Mouse (Mus musculus) liver, embryonic 14.5 days (tissue): ENCODE results near the gene Gamt. TPM values are rescaled to one million over a fixed set of nuclear protein-coding genes. Genes with fewer than 3 reads are reported as not detected.

Source experiments
- ATAC-seq: fragments of 200-750 bp; cut with Nextera tagmentation; 2 replicates; pipeline ENCODE4 v1.8.0; 2017; ENCODE audit warnings: moderate number of reproducible peaks, mild to moderate bottlenecking, moderate library complexity; ENCODE audit not compliant: insufficient read depth
- DNase-seq, 3 experiments: peaks; one replicate each; pipeline ENCODE4 v3.0.0-alpha.2; 2012 to 2013; ENCODE audit warnings: low read depth in 3 of 3, low spot score in 3 of 3
- H3K27ac ChIP-seq: fragments of 300-500 bp; sonication (generic); 2 replicates; pipeline ENCODE4 v1.5.1; 2014; ENCODE audit warnings: moderate library complexity, mild to moderate bottlenecking, control low read depth, inconsistent platforms
- H3K27me3 ChIP-seq: fragments of 300-500 bp; sonication (generic); 2 replicates; pipeline ENCODE4 v1.6.1; 2014; ENCODE audit warnings: mild to moderate bottlenecking, low read length, moderate library complexity; ENCODE audit not compliant: control insufficient read depth, insufficient read depth
- H3K36me3 ChIP-seq: fragments of 300-500 bp; sonication (generic); replicated peaks from 2 replicates; pipeline ENCODE4 v1.6.1; 2014; ENCODE audit warnings: low read depth; ENCODE audit not compliant: control insufficient read depth, insufficient read depth
- H3K4me1 ChIP-seq, 2 experiments: fragments of 200-500 bp in 1 of 2; fragments of 300-500 bp in 1 of 2; sonication (generic) in 1 of 2; replicated peaks; 2 replicates each; pipeline ENCODE4 v1.6.1; 2012 to 2014; ENCODE audit warnings: antibody characterized with exemption in 1 of 2, inconsistent platforms in 1 of 2, low read length in 1 of 2; ENCODE audit not compliant: control insufficient read depth in 2 of 2, insufficient read depth in 2 of 2
- H3K4me2 ChIP-seq: fragments of 300-500 bp; sonication (generic); 2 replicates; pipeline ENCODE4 v1.6.1; 2014; ENCODE audit warnings: low read depth, mild to moderate bottlenecking, control low read depth, moderate library complexity
- H3K4me3 ChIP-seq, 2 experiments: fragments of 200-500 bp in 1 of 2; fragments of 300-500 bp in 1 of 2; sonication (generic) in 1 of 2; 2 replicates each; pipeline ENCODE4 v1.5.1; 2012 to 2014; ENCODE audit warnings: low read depth in 2 of 2, low read length in 2 of 2, mild to moderate bottlenecking in 2 of 2, control low read depth in 1 of 2, inconsistent platforms in 1 of 2, moderate library complexity in 1 of 2; ENCODE audit not compliant: insufficient read depth in 1 of 2
- H3K9ac ChIP-seq: fragments of 300-500 bp; sonication (generic); replicated peaks from 2 replicates; pipeline ENCODE4 v1.6.1; 2014; ENCODE audit warnings: mild to moderate bottlenecking, control low read depth, moderate library complexity
- H3K9me3 ChIP-seq: fragments of 300-500 bp; sonication (generic); 2 replicates; pipeline ENCODE4 v1.6.1; 2016; ENCODE audit warnings: low read length, mixed read lengths; ENCODE audit not compliant: control insufficient read depth
- CTCF ChIP-seq: IDR thresholded peaks from 2 replicates; pipeline ENCODE4 v1.5.1; 2016; ENCODE audit warnings: antibody characterized with exemption, low read depth, control low read depth
- EP300 ChIP-seq: IDR thresholded peaks from 2 replicates; pipeline ENCODE4 v1.6.1; 2016; ENCODE audit warnings: antibody characterized with exemption, low read depth
- WGBS: fragments of 180-500 bp; shearing (Covaris S2); extraction: QIAGEN DNeasy Blood & Tissue Kit; methylation state at CpG from one replicate; pipeline ENCODE4 v1.1.7; 2014; ENCODE audit not compliant: insufficient replicate concordance; 5-methylcytosine and 5-hydroxymethylcytosine counted together
- polyA plus RNA-seq, 2 experiments: library from polyadenylated mRNA; depleted of rRNA in 1 of 2; stranded (reverse) in 1 of 2; unstranded in 1 of 2; fragments of >200 nt; fragmentation: Nextera tagmentation in 1 of 2; extraction: Ambion mirVana in 1 of 2; gene quantifications; 2 replicates each; pipeline versions ENCODE4 v1.2.1 to v1.2.3; 2012 to 2014

Gene Gamt
- polyA plus RNA-seq, 2 experiments = 41.4 to 64.9 TPM

DNA sequence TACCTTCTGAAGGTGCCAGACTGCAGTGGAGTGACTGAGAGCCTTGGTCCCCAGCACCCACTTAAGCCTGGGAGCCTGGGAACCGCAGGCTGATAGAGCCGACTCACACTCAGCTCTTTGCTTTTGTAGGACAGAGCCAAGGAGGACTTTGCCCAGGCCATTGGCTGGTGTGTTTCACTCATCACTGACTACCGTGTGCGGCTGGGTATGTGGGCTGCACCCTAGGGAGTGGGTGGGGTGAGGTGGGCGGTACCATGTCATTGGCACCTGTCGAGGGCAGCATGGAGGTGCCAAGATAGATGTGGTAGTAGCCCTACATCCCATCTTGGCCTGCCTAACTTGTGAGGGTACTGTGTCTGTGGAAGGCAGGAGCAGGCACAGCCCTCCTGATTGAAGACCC is 21.0 kb downstream of the Gamt start:
- peaks cover 45% of the 10 kb centered on the region for H3K36me3 ChIP-seq
- H3K4me3 ChIP-seq = no peak overlapping the region
- no peaks in the 10 kb centered on the region for H3K27me3 ChIP-seq
- H3K27ac ChIP-seq = no peak overlapping the region
- no peak for ATAC-seq
- no peaks in the 10 kb centered on the region for H3K9me3 ChIP-seq
- no peak overlapping the region for H3K4me2 ChIP-seq
- no peak for DNase-seq
- no peak overlapping the region for H3K9ac ChIP-seq
- TF ChIP-seq CTCF (no peak), EP300 (no peak)
- 78% methylated on average over 6 of the region's 6 CpGs for WGBS
- H3K4me1 ChIP-seq = no peaks in the 10 kb centered on the region

GRCm38 (mm10) chr10:80238306-80238705 is 22.5 kb downstream of the Gamt start:
- DNase-seq (no peak), ATAC-seq (no peak)
- Histone ChIP-seq H3K4me2 (no peak overlapping the region), H3K4me1 (no peaks in the 10 kb centered on the region), H3K9me3 (no peaks in the 10 kb centered on the region), H3K27me3 (no peaks in the 10 kb centered on the region), H3K4me3 (no peak overlapping the region), H3K9ac (no peak overlapping the region), H3K36me3 (peaks cover 51% of the 10 kb centered on the region), H3K27ac (no peak overlapping the region)
- WGBS = 76% methylated on average over 3 of the region's 3 CpGs
- TF ChIP-seq EP300 (no peak), CTCF (no peak)

- Histone ChIP-seq H3K27me3 (no peaks in the 10 kb centered on the region), H3K4me2 (no peak overlapping the region), H3K4me1 (no peaks in the 10 kb centered on the region), H3K9me3 (no peaks in the 10 kb centered on the region), H3K27ac (no peak overlapping the region), H3K9ac (no peak overlapping the region), H3K36me3 (peaks cover 50% of the 10 kb centered on the region), H3K4me3 (no peak overlapping the region)
- 72% methylated on average over 4 of the region's 4 CpGs for WGBS
- DNase-seq (no peak), ATAC-seq (no peak)
- TF ChIP-seq CTCF (no peak), EP300 (no peak)
Measured at GRCm38 (mm10) chr10:80237020-80237419, 23.8 kb downstream of the Gamt start.

DNA sequence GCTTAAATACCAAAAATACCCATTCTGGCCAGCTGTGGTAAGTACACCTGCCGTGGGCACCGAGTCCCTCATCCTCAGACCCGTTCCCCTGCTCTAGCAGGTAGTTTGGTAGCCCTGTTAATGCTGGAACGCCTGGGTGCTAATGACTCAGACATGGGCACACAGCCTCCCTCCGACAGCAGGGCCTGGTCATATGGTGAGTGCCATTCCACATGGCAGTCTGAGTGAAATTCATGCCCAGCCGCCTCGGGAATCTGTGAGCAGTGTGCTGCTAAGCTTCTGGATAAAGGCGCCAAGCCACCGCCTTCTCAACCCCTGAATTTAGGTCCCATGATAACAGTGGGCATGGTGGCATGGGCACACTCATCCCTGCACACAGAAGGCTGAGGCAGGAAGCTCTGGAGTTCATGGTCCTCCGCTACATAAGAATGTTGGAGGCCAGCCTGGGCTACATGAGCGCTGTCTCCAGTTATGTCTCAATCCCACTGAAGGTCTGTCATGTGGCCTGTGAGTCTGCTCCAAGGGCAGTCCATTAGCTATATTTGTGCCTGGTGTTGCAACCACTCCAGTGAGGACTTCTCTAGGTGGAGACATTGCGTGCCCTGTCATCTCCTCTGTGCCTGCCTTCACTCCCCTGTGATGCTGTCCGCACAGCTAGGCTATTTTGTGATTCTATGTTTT is 24.5 kb downstream of the Gamt start:
- H3K27me3 ChIP-seq = no peaks in the 10 kb centered on the region
- H3K4me2 ChIP-seq = no peak overlapping the region
- ATAC-seq (no peak), DNase-seq (no peak)
- H3K4me1 ChIP-seq = no peaks in the 10 kb centered on the region
- no peaks in the 10 kb centered on the region for H3K9me3 ChIP-seq
- WGBS = 84% methylated on average over 13 of the region's 13 CpGs
- peaks cover 46% of the 10 kb centered on the region for H3K36me3 ChIP-seq
- H3K9ac ChIP-seq = no peak overlapping the region
- TF ChIP-seq CTCF (no peak), EP300 (no peak)
- no peak overlapping the region for H3K27ac ChIP-seq
- H3K4me3 ChIP-seq = no peak overlapping the region

- H3K4me2 ChIP-seq = peak overlapping the region; percentile 97
- H3K9ac ChIP-seq = no peak overlapping the region; the same call in none of the 2 replicates
- H3K27ac ChIP-seq = no peak overlapping the region
- DNase-seq (no peak), ATAC-seq (no peak)
- TF ChIP-seq EP300 (no peak), CTCF (no peak)
- peaks cover 22% of the 10 kb centered on the region for H3K36me3 ChIP-seq
- no peaks in the 10 kb centered on the region for H3K9me3 ChIP-seq
- WGBS = 78% methylated on average over 15 of the region's 15 CpGs
- H3K4me3 ChIP-seq = peak overlapping the region in 1 of 2 experiments; percentile 75; a peak in 2 of 4 replicates
- no peaks in the 10 kb centered on the region for H3K27me3 ChIP-seq
- H3K4me1 ChIP-seq = peaks cover 8 to 16% of the 10 kb centered on the region in 2 experiments
Measured at GRCm38 (mm10) chr10:80227877-80228775, 32.7 kb downstream of the Gamt start.
